Mouse (Mus musculus) intestine, embryonic 16.5 days (tissue): ENCODE results near the gene Cradd. TPM values are rescaled to one million over a fixed set of nuclear protein-coding genes. Genes with fewer than 3 reads are reported as not detected.

Source experiments
- ATAC-seq: fragments of 200-750 bp; cut with Nextera tagmentation; 2 replicates; pipeline ENCODE4 v1.8.0; 2017; ENCODE audit warnings: moderate TSS enrichment, moderate library complexity
- H3K27ac ChIP-seq: fragments of 300-500 bp; sonication (generic); 2 replicates; pipeline ENCODE4 v1.5.1; 2014; ENCODE audit warnings: mild to moderate bottlenecking, low read length
- H3K27me3 ChIP-seq: fragments of 300-500 bp; sonication (generic); replicated peaks from 2 replicates; pipeline ENCODE4 v1.6.1; 2014; ENCODE audit warnings: low read length, control low read depth, mixed read lengths; ENCODE audit not compliant: control insufficient read depth, insufficient read depth
- H3K36me3 ChIP-seq: fragments of 300-500 bp; sonication (generic); 2 replicates; pipeline ENCODE4 v1.6.1; 2014; ENCODE audit warnings: low read length, control low read depth; ENCODE audit not compliant: control insufficient read depth, insufficient read depth
- H3K4me1 ChIP-seq: fragments of 300-500 bp; sonication (generic); 2 replicates; pipeline ENCODE4 v1.6.1; 2014; ENCODE audit warnings: low read length, control low read depth, mixed read lengths; ENCODE audit not compliant: control insufficient read depth, insufficient read depth
- H3K4me2 ChIP-seq: fragments of 300-500 bp; sonication (generic); 2 replicates; pipeline ENCODE4 v1.6.1; 2014; ENCODE audit warnings: low read depth, low read length, control low read depth
- H3K4me3 ChIP-seq: fragments of 300-500 bp; sonication (generic); 2 replicates; pipeline ENCODE4 v1.5.1; 2014; ENCODE audit warnings: mild to moderate bottlenecking, low read length
- H3K9ac ChIP-seq: fragments of 300-500 bp; sonication (generic); 2 replicates; pipeline ENCODE4 v1.6.1; 2014; ENCODE audit warnings: low read depth, low read length
- H3K9me3 ChIP-seq: fragments of 300-500 bp; sonication (generic); 2 replicates; pipeline ENCODE4 v1.6.1; 2016; ENCODE audit warnings: low read length, control low read depth; ENCODE audit not compliant: control insufficient read depth
- WGBS: fragments of 180-500 bp; shearing (Covaris S2); extraction: QIAGEN DNeasy Blood & Tissue Kit; methylation state at CpG from one replicate; pipeline ENCODE4 v1.1.7; 2014; 5-methylcytosine and 5-hydroxymethylcytosine counted together
- polyA plus RNA-seq: library from polyadenylated mRNA; unstranded; fragments of >200 nt; fragmentation: Nextera tagmentation; extraction: Ambion mirVana; gene quantifications from 2 replicates; pipeline ENCODE4 v1.2.1, GENCODE M21; 2015

Cradd gene
- polyA plus RNA-seq: 11.6 and 11.8 TPM in 2 replicates

GRCm38 (mm10) chr10:95323393-95324277 is at the start of gene Cradd:
Gene Cradd (minus strand): TSS chr10:95324133.
- peak within 1 kb of the TSS; percentile 94 for H3K27ac ChIP-seq
- no peaks in the 10 kb centered on the region for H3K36me3 ChIP-seq
- WGBS: under 1% methylated on average over 51 of the region's 51 CpGs
- no peaks in the 10 kb centered on the region for H3K27me3 ChIP-seq
- peak within 1 kb of the TSS; percentile 72 for H3K4me3 ChIP-seq
- peak within 1 kb of the TSS; percentile 82 for H3K9ac ChIP-seq
- peak within 1 kb of the TSS; percentile 79 for H3K4me2 ChIP-seq
- H3K4me1 ChIP-seq: peaks cover 13% of the 10 kb centered on the region
- ATAC-seq: peak; percentile 86
- H3K9me3 ChIP-seq: no peaks in the 10 kb centered on the region

DNA sequence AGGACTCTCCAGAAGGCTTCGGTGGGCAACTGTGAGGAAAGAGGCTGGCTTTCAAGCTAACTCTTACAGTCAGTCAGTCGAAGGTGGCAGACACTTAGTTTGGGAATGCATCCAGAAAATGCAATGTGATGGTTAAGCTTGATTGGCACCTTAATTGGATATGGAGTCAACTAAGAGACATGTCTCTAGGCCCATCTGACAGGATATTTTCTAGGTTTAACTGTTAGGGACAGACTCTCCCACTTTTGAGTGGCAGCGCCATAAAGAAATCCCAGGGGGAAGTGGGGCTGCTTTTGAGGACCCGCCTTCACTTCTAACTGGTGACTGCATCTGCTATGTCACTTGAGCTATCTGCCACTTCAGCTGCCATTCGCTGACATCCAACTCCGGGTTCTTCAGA is 49.4 kb upstream of the Cradd start:
- no peak overlapping the region for H3K4me3 ChIP-seq
- no peak overlapping the region for H3K27ac ChIP-seq
- no peak overlapping the region for H3K9ac ChIP-seq
- H3K27me3 ChIP-seq: no peaks in the 10 kb centered on the region
- no peaks in the 10 kb centered on the region for H3K9me3 ChIP-seq
- no peak overlapping the region for H3K4me2 ChIP-seq
- H3K36me3 ChIP-seq: no peaks in the 10 kb centered on the region
- H3K4me1 ChIP-seq: no peaks in the 10 kb centered on the region
- WGBS: 93% methylated on average over 6 of the region's 6 CpGs
- ATAC-seq: no peak

GRCm38 (mm10) chr10:95371942-95372341 is 48.0 kb upstream of the Cradd start:
- no peak for ATAC-seq

DNA sequence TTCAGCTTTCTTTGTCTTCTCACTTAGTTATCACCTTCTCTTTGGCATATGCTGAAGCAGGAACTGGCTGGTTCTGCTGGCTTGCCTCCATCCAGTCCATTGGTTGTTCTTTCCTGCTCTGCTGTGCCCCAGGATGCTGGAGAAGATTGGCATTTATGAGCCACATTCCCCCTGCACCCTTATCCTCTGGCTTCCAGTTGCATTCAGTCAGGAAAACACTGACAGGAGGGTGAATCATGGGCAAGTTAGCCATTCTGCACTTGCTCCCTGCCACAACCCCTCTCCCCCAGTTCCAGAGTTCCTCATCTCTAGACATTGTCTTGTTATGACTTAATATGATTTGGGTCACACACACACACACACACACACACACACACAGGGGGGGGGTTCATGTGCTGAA is 45.3 kb upstream of the Cradd start:
- Histone ChIP-seq H3K27me3 (no peaks in the 10 kb centered on the region), H3K36me3 (no peaks in the 10 kb centered on the region), H3K27ac (no peak overlapping the region), H3K9ac (no peak overlapping the region), H3K9me3 (no peaks in the 10 kb centered on the region), H3K4me1 (no peaks in the 10 kb centered on the region), H3K4me3 (no peak overlapping the region), H3K4me2 (no peak overlapping the region)
- no peak for ATAC-seq

More at GRCm38 (mm10) chr10:95371942-95372341, 48.0 kb upstream of the Cradd start:
- no peaks in the 10 kb centered on the region for H3K9me3 ChIP-seq
- no peaks in the 10 kb centered on the region for H3K4me1 ChIP-seq
- no peaks in the 10 kb centered on the region for H3K27me3 ChIP-seq
- no peak overlapping the region for H3K4me2 ChIP-seq
- 82% methylated on average over 3 of the region's 3 CpGs for WGBS
- no peaks in the 10 kb centered on the region for H3K36me3 ChIP-seq
- no peak overlapping the region for H3K4me3 ChIP-seq
- no peak overlapping the region for H3K27ac ChIP-seq
- no peak overlapping the region for H3K9ac ChIP-seq

GRCm38 (mm10) chr10:95368151-95368550 is 44.2 kb upstream of the Cradd start:
- ATAC-seq: no peak
- WGBS: 89% methylated on average over 14 of the region's 14 CpGs
- no peak overlapping the region for H3K4me3 ChIP-seq

DNA sequence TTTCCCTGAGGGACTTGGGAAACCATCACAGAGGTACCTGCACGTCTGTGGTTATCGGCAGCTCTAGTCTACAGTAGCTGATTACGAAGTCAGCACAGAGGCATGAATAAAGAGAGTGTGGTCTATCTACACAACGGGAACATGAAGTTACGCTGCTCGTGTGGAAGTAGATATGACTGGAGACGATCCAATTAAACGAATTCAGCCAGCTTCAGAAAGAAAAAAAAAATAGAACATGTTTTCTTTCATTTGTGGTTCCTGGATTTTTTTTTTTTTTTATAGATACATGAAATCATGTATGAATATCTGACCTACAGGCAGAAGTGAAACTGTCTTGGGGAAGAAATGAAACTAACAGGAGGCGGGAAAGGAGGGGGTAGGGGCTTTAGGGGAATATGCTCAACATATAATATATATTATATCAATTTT is 43.7 kb upstream of the Cradd start:
- no peaks in the 10 kb centered on the region for H3K27me3 ChIP-seq
- 81% methylated on average over 9 of the region's 9 CpGs for WGBS
- H3K9me3 ChIP-seq: no peaks in the 10 kb centered on the region
- no peak for ATAC-seq
- H3K4me1 ChIP-seq: no peaks in the 10 kb centered on the region
- H3K27ac ChIP-seq: no peak overlapping the region
- H3K9ac ChIP-seq: no peak overlapping the region
- H3K36me3 ChIP-seq: no peaks in the 10 kb centered on the region
- no peak overlapping the region for H3K4me3 ChIP-seq
- H3K4me2 ChIP-seq: no peak overlapping the region

More at GRCm38 (mm10) chr10:95368151-95368550, 44.2 kb upstream of the Cradd start:
- H3K9ac ChIP-seq: no peak overlapping the region
- H3K4me1 ChIP-seq: no peaks in the 10 kb centered on the region
- no peaks in the 10 kb centered on the region for H3K27me3 ChIP-seq
- no peaks in the 10 kb centered on the region for H3K9me3 ChIP-seq
- no peaks in the 10 kb centered on the region for H3K36me3 ChIP-seq
- no peak overlapping the region for H3K4me2 ChIP-seq
- no peak overlapping the region for H3K27ac ChIP-seq

GRCm38 (mm10) chr10:95367241-95367640 is 43.3 kb upstream of the Cradd start:
- no peaks in the 10 kb centered on the region for H3K9me3 ChIP-seq
- H3K9ac ChIP-seq: no peak overlapping the region

DNA sequence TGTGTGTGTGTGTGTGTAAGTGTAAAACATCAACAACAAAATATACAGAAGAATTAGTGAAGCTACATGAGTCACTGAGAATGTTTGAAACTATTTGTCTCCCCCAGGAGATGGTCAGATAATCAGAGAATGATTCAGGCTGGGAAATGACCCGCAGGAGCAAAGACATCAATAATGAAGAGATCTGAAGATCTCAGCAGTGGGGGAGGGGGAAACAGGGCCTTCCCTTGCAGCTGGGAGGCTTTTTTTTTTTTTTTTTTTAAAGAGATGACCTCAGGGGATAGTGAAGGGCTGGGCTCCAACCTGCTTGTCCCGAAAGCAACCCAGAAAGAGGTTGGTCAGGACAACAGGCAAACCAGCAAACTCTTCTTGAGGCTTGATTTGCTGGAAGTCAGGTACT is 38.4 kb upstream of the Cradd start:
- Histone ChIP-seq H3K4me1 (no peaks in the 10 kb centered on the region), H3K4me3 (no peak overlapping the region), H3K9me3 (no peaks in the 10 kb centered on the region), H3K4me2 (no peak overlapping the region), H3K9ac (no peak overlapping the region), H3K27ac (no peak overlapping the region), H3K27me3 (no peaks in the 10 kb centered on the region), H3K36me3 (no peaks in the 10 kb centered on the region)
- 22% methylated on average over 2 of the region's 2 CpGs for WGBS
- no peak for ATAC-seq

More at GRCm38 (mm10) chr10:95367241-95367640, 43.3 kb upstream of the Cradd start:
- H3K27ac ChIP-seq: no peak overlapping the region
- no peak overlapping the region for H3K4me3 ChIP-seq
- H3K4me1 ChIP-seq: no peaks in the 10 kb centered on the region
- H3K27me3 ChIP-seq: no peaks in the 10 kb centered on the region
- no peaks in the 10 kb centered on the region for H3K36me3 ChIP-seq
- ATAC-seq: no peak
- no peak overlapping the region for H3K4me2 ChIP-seq
- 71% methylated on average over 7 of the region's 7 CpGs for WGBS

DNA sequence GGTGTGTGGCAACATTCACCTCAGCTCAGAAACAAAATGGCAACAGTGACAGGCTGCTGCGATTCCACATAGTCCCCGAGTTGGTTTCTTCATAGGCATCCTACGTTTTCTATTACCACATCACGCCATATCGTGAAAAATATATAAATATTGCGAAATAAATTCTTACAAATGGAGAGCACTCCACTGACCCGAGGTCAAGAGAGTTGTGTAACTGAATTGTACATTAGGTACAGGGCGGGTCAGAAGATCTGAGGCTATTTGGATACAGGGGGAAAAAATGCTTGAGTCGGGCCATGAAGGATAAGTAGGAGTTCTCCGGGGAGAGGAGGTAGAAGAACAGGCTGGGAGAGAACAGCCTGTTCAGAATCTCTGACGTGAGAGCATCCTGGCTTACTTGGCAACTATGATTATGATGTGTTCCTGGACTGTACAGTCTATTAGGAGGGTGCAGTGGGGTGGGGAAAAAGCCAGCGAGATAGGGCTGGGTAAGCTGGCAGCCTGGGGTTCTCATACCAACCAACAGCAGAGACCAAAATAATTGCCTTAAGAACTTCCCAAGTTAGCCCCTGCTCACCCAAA is 37.4 kb upstream of the Cradd start:
- no peaks in the 10 kb centered on the region for H3K4me1 ChIP-seq
- H3K36me3 ChIP-seq: no peaks in the 10 kb centered on the region
- no peaks in the 10 kb centered on the region for H3K9me3 ChIP-seq
- no peak overlapping the region for H3K4me3 ChIP-seq
- no peak overlapping the region for H3K27ac ChIP-seq
- H3K4me2 ChIP-seq: no peak overlapping the region
- H3K9ac ChIP-seq: no peak overlapping the region
- H3K27me3 ChIP-seq: no peaks in the 10 kb centered on the region
- WGBS: 82% methylated on average over 12 of the region's 12 CpGs
- ATAC-seq: no peak
